Mouse (Mus musculus): ENCODE data around the gene Gm2564. TPM values are rescaled to one million over a fixed set of nuclear protein-coding genes. Genes with fewer than 3 reads are reported as not detected.
"Not testable (repeated sequence)": the region's sequence is repeated elsewhere in the genome, so short reads cannot be mapped to it uniquely, and the experiment has no call there.

Gm2564 gene
- polyA plus RNA-seq (2015; fragmentation: Nextera tagmentation; extraction: Ambion mirVana), result not detected in 2 replicates

- not testable (repeated sequence) for H3K9ac ChIP-seq (replicated peaks); H3K27ac ChIP-seq; H3K4me1 ChIP-seq (replicated peaks); H3K36me3 ChIP-seq; H3K4me2 ChIP-seq (replicated peaks); H3K27me3 ChIP-seq; ATAC-seq; H3K9me3 ChIP-seq; H3K4me3 ChIP-seq (replicated peaks)
- WGBS, result no CpG with 5 or more reads among the region's 8 CpGs
Measured at GRCm38 (mm10) chr4:42629419-42629818, at the start of gene Gm2564. TSS of gene Gm2564 (plus strand) at chr4:42629719.

GRCm38 (mm10) chr4:42611895-42612294 is 17.6 kb upstream of the Gm2564 start, which contains the start of gene Gm10591:
TSS of gene Gm10591 (plus strand) at chr4:42612195.
- not testable (repeated sequence) for ATAC-seq; H3K9me3 ChIP-seq; H3K9ac ChIP-seq (replicated peaks); H3K4me1 ChIP-seq (replicated peaks); H3K4me2 ChIP-seq (replicated peaks); H3K27me3 ChIP-seq; H3K27ac ChIP-seq; H3K36me3 ChIP-seq; H3K4me3 ChIP-seq (replicated peaks)
- WGBS, result no CpG with 5 or more reads among the region's 5 CpGs

GRCm38 (mm10) chr4:42654951-42655350 is 25.4 kb downstream of the Gm2564 start, which contains the start of gene Ccl27b:
TSS of gene Ccl27b (plus strand) at chr4:42655251.
- H3K9ac ChIP-seq (replicated peaks); ATAC-seq; H3K4me2 ChIP-seq (replicated peaks); H3K36me3 ChIP-seq; H3K27ac ChIP-seq; H3K4me1 ChIP-seq (replicated peaks); H3K9me3 ChIP-seq; H3K27me3 ChIP-seq; H3K4me3 ChIP-seq (replicated peaks): not testable (repeated sequence)
- WGBS, result no CpG with 5 or more reads among the region's 9 CpGs

DNA sequence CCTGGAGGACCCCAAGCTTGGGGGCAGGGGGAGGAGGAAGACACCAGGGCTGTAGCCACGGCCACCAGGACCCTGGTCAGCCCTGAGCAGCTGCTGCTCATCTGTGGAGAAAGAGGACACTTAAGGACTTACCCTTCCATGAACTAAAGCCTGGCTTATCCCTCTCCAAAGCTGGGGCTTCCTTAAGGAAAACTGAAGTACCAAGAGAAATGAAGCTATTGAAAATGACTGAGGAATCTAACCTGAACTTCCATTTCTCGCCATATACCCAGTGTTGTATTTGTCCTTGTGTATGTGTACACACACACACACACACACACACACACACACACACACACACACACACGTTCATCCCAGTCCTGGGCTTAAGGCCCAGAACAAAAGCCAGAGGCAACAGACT is 32.3 kb downstream of the Gm2564 start, which contains the start of gene Il11ra2:
Il11ra2 (minus strand) TSS at position 101 of the 400 bp plus-strand sequence.
- not testable (repeated sequence) for H3K9ac ChIP-seq (replicated peaks); H3K27me3 ChIP-seq; H3K4me3 ChIP-seq (replicated peaks); H3K4me1 ChIP-seq (replicated peaks); H3K27ac ChIP-seq; H3K9me3 ChIP-seq; H3K36me3 ChIP-seq; ATAC-seq; H3K4me2 ChIP-seq (replicated peaks)
- no CpG with 5 or more reads among the region's 3 CpGs for WGBS

- not testable (repeated sequence) for H3K27me3 ChIP-seq; H3K9me3 ChIP-seq; H3K27ac ChIP-seq; H3K4me3 ChIP-seq (replicated peaks); ATAC-seq; H3K4me2 ChIP-seq (replicated peaks); H3K36me3 ChIP-seq; H3K9ac ChIP-seq (replicated peaks); H3K4me1 ChIP-seq (replicated peaks)
- WGBS, result no CpG with 5 or more reads among the region's 4 CpGs
Measured at GRCm38 (mm10) chr4:42675415-42675814, 45.9 kb downstream of the Gm2564 start.

- not testable (repeated sequence) for H3K9ac ChIP-seq (replicated peaks); H3K4me2 ChIP-seq (replicated peaks); H3K27me3 ChIP-seq; H3K36me3 ChIP-seq; H3K27ac ChIP-seq; H3K9me3 ChIP-seq; ATAC-seq; H3K4me1 ChIP-seq (replicated peaks); H3K4me3 ChIP-seq (replicated peaks)
- WGBS, result no CpG with 5 or more reads among the region's 7 CpGs
Measured at GRCm38 (mm10) chr4:42679365-42679764, 49.8 kb downstream of the Gm2564 start.

DNA sequence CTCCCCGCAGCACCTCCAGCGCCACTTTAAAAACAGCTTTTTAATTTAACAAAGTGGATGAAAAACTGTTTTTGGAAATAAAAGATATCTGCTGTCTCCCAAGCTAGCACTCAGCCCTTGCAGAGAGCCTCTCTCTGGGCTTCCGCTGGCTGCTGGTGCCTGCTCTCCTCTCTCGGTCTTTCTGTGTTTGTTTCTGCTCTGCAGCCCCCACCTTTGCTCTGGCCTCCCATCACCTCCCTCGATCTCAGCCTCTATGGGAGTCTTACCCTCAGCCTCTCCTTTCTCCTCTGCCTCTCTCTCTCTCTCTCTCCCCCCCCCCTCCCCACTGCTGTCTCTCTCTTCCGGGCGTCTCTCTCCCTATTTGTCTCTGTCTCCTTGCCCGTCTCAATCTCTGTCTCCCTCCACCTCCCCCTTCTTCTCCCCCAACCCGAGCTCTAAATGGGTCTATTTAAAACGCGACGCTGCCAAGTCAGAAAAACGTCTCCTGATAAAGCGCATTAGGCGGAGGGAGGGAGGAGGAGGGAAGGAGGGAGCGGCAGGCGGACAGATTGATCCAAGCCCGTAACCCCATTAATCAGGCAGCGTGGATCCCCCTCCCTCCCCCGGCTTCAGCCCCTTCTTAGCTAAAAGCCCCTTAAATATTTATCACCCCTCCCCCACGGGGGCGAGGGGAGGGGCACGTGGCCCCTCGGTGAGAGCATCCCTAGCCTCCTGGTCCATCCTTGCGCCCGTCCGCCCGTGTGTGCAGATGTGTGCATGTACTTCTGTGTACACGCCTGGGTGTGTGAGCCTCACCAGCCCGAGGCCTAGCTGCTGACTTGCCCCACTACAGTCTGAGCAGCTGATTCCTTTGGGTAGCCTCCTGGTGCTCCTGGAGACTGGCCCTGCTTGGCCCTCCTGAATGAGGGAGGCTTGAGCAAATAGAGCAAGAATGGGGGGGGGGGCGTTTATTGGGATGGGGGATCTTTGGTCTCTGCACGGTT is 51.1 kb downstream of the Gm2564 start:
- ATAC-seq, result peak; percentile 80
- not testable (repeated sequence) for H3K27me3 ChIP-seq
- WGBS, result no CpG with 5 or more reads among the region's 32 CpGs

More for the DNA sequence above, 51.1 kb downstream of the Gm2564 start:
- H3K4me1 ChIP-seq (replicated peaks); H3K36me3 ChIP-seq; H3K4me2 ChIP-seq (replicated peaks); H3K27ac ChIP-seq; H3K9ac ChIP-seq (replicated peaks); H3K9me3 ChIP-seq; H3K4me3 ChIP-seq (replicated peaks): not testable (repeated sequence)

Other genes with a start within 250 kb of the Gm2564 start
- gene Gm21586, start 190.3 kb upstream of the Gm2564 start, polyA plus RNA-seq (2015; fragmentation: Nextera tagmentation; extraction: Ambion mirVana), result not detected in 2 replicates
- 0.08 TPM in 1 of 2 replicates, not detected in the other for gene Gm2163, start 163.0 kb upstream of the Gm2564 start, polyA plus RNA-seq (2015; fragmentation: Nextera tagmentation; extraction: Ambion mirVana)
- gene Fam205a2, start 101.5 kb upstream of the Gm2564 start, polyA plus RNA-seq (2015; fragmentation: Nextera tagmentation; extraction: Ambion mirVana), result not detected in 2 replicates
- not detected in 2 replicates for gene Gm10591, start 17.5 kb upstream of the Gm2564 start, polyA plus RNA-seq (2015; fragmentation: Nextera tagmentation; extraction: Ambion mirVana)
- not detected in 2 replicates for gene Ccl27b, start 25.5 kb downstream of the Gm2564 start, polyA plus RNA-seq (2015; fragmentation: Nextera tagmentation; extraction: Ambion mirVana)
- gene Il11ra2, start 32.2 kb downstream of the Gm2564 start, polyA plus RNA-seq (2015; fragmentation: Nextera tagmentation; extraction: Ambion mirVana), result not detected in 2 replicates
- 0.55 and 1.2 TPM in 2 replicates for gene 4930578G10Rik, start 105.8 kb downstream of the Gm2564 start, polyA plus RNA-seq (2015; fragmentation: Nextera tagmentation; extraction: Ambion mirVana)
- gene Ccl19, start 126.9 kb downstream of the Gm2564 start, polyA plus RNA-seq (2015; fragmentation: Nextera tagmentation; extraction: Ambion mirVana), result 0.45 TPM in 1 of 2 replicates, not detected in the other
- 0.63 TPM in 1 of 2 replicates, not detected in the other for gene Ccl21a, start 144.3 kb downstream of the Gm2564 start, polyA plus RNA-seq (2015; fragmentation: Nextera tagmentation; extraction: Ambion mirVana)
- 0.08 TPM in 1 of 2 replicates, not detected in the other for gene Fam205a1, start 224.2 kb downstream of the Gm2564 start, polyA plus RNA-seq (2015; fragmentation: Nextera tagmentation; extraction: Ambion mirVana)
- 0.35 and 0.43 TPM in 2 replicates for gene Gm12394, start 227.1 kb downstream of the Gm2564 start, polyA plus RNA-seq (2015; fragmentation: Nextera tagmentation; extraction: Ambion mirVana)
- gene Fam205c, start 244.5 kb downstream of the Gm2564 start, polyA plus RNA-seq (2015; fragmentation: Nextera tagmentation; extraction: Ambion mirVana), result 1.2 and 1.7 TPM in 2 replicates

Measured in midbrain, embryonic 13.5 days (tissue).